Mouse (Mus musculus): ENCODE results near the gene Sec1. TPM values are rescaled to one million over a fixed set of nuclear protein-coding genes. Genes with fewer than 3 reads are reported as not detected.

Sec1 gene
- polyA plus RNA-seq, 1 experiment: 0.18 TPM

GRCm38 (mm10) chr7:45709677-45710355, 15.6 kb upstream of the Sec1 start:
- H3K36me3 ChIP-seq (ENCODE audit: control insufficient read depth, insufficient read depth): no peaks in the 10 kb centered on the region
- H3K4me3 ChIP-seq (ENCODE audit: insufficient read depth, poor library complexity, severe bottlenecking): no peak overlapping the region
- H3K79me2 ChIP-seq (ENCODE audit: control insufficient read depth, insufficient read depth): peaks cover 11% of the 10 kb centered on the region
- H3K79me3 ChIP-seq (ENCODE audit: low read depth): peaks cover 5% of the 10 kb centered on the region
- H3K27me3 ChIP-seq (ENCODE audit: control insufficient read depth, insufficient read depth, insufficient read length): no peaks in the 10 kb centered on the region
- TF ChIP-seq FOSL1 (IDR thresholded peaks at IDR 0.05; ENCODE audit: insufficient read depth, low read length, poor library complexity, severe bottlenecking): no peak
- TF ChIP-seq MAX (IDR thresholded peaks at IDR 0.05): no peak
- TF ChIP-seq MYOD1 (IDR thresholded peaks at IDR 0.05; ENCODE audit: control insufficient read depth, insufficient read length, low read depth): no peak
- TF ChIP-seq MYOG (IDR thresholded peaks at IDR 0.05; ENCODE audit: control insufficient read depth, extremely low read depth, insufficient read length): no peak
- no peak for TF ChIP-seq CTCF (IDR thresholded peaks at IDR 0.05; ENCODE audit: control insufficient read depth, insufficient read depth, insufficient read length)
- TF ChIP-seq CEBPB (IDR thresholded peaks at IDR 0.05; ENCODE audit: low read depth): no peak
- H3ac ChIP-seq (ENCODE audit: control insufficient read depth, insufficient read length, low read depth): no peak overlapping the region

GRCm38 (mm10) chr7:45709036-45709435, 14.8 kb upstream of the Sec1 start:
- no peak overlapping the region for H3ac ChIP-seq (ENCODE audit: control insufficient read depth, insufficient read length, low read depth)
- TF ChIP-seq CEBPB (IDR thresholded peaks at IDR 0.05; ENCODE audit: low read depth) (no peak), CTCF (IDR thresholded peaks at IDR 0.05; ENCODE audit: control insufficient read depth, insufficient read depth, insufficient read length) (no peak), MAX (IDR thresholded peaks at IDR 0.05) (no peak), MYOD1 (IDR thresholded peaks at IDR 0.05; ENCODE audit: control insufficient read depth, insufficient read length, low read depth) (no peak), FOSL1 (IDR thresholded peaks at IDR 0.05; ENCODE audit: insufficient read depth, low read length, poor library complexity, severe bottlenecking) (no peak), USF1 (IDR thresholded peaks at IDR 0.05; ENCODE audit: low read depth) (no peak), MYOG (IDR thresholded peaks at IDR 0.05; ENCODE audit: control insufficient read depth, extremely low read depth, insufficient read length) (no peak)
- H3K4me3 ChIP-seq (ENCODE audit: insufficient read depth, poor library complexity, severe bottlenecking): no peak overlapping the region
- H3K79me3 ChIP-seq (ENCODE audit: low read depth): no peaks in the 10 kb centered on the region
- H3K79me2 ChIP-seq (ENCODE audit: control insufficient read depth, insufficient read depth): peaks cover 3% of the 10 kb centered on the region
- no peaks in the 10 kb centered on the region for H3K36me3 ChIP-seq (ENCODE audit: control insufficient read depth, insufficient read depth)
- H3K27me3 ChIP-seq (ENCODE audit: control insufficient read depth, insufficient read depth, insufficient read length): no peaks in the 10 kb centered on the region

GRCm38 (mm10) chr7:45708221-45708761, 14.1 kb upstream of the Sec1 start:
- Histone ChIP-seq H3K36me3 (ENCODE audit: control insufficient read depth, insufficient read depth) (no peaks in the 10 kb centered on the region), H3K79me3 (ENCODE audit: low read depth) (no peaks in the 10 kb centered on the region), H3K27me3 (ENCODE audit: control insufficient read depth, insufficient read depth, insufficient read length) (no peaks in the 10 kb centered on the region), H3K4me3 (ENCODE audit: insufficient read depth, poor library complexity, severe bottlenecking) (no peak overlapping the region), H3ac (ENCODE audit: control insufficient read depth, insufficient read length, low read depth) (no peak overlapping the region), H3K79me2 (ENCODE audit: control insufficient read depth, insufficient read depth) (no peaks in the 10 kb centered on the region)
- no peak for TF ChIP-seq CEBPB (IDR thresholded peaks at IDR 0.05; ENCODE audit: low read depth)
- no peak for TF ChIP-seq USF1 (IDR thresholded peaks at IDR 0.05; ENCODE audit: low read depth)

- H3K79me3 ChIP-seq (ENCODE audit: low read depth): no peaks in the 10 kb centered on the region
- H3K79me2 ChIP-seq (ENCODE audit: control insufficient read depth, insufficient read depth): no peaks in the 10 kb centered on the region
- no peaks in the 10 kb centered on the region for H3K36me3 ChIP-seq (ENCODE audit: control insufficient read depth, insufficient read depth)
- no peak overlapping the region for H3K4me3 ChIP-seq (ENCODE audit: insufficient read depth, poor library complexity, severe bottlenecking)
- peak overlapping the region; percentile 31 for H3ac ChIP-seq (ENCODE audit: control insufficient read depth, insufficient read length, low read depth)
- no peaks in the 10 kb centered on the region for H3K27me3 ChIP-seq (ENCODE audit: control insufficient read depth, insufficient read depth, insufficient read length)
- TF ChIP-seq FOSL1 (IDR thresholded peaks at IDR 0.05; ENCODE audit: insufficient read depth, low read length, poor library complexity, severe bottlenecking) (no peak), USF1 (IDR thresholded peaks at IDR 0.05; ENCODE audit: low read depth) (peak; percentile 87), MAX (IDR thresholded peaks at IDR 0.05) (peak; percentile 72), MYOG (IDR thresholded peaks at IDR 0.05; ENCODE audit: control insufficient read depth, extremely low read depth, insufficient read length) (no peak), CTCF (IDR thresholded peaks at IDR 0.05; ENCODE audit: control insufficient read depth, insufficient read depth, insufficient read length) (no peak), CEBPB (IDR thresholded peaks at IDR 0.05; ENCODE audit: low read depth) (no peak)
Observed at GRCm38 (mm10) chr7:45707375-45707967, 13.3 kb upstream of the Sec1 start.

- no peak for TF ChIP-seq USF1 (IDR thresholded peaks at IDR 0.05; ENCODE audit: low read depth)
- no peak for TF ChIP-seq FOSL1 (IDR thresholded peaks at IDR 0.05; ENCODE audit: insufficient read depth, low read length, poor library complexity, severe bottlenecking)
- Histone ChIP-seq H3K27me3 (ENCODE audit: control insufficient read depth, insufficient read depth, insufficient read length) (no peaks in the 10 kb centered on the region), H3K79me3 (ENCODE audit: low read depth) (no peaks in the 10 kb centered on the region), H3K4me3 (ENCODE audit: insufficient read depth, poor library complexity, severe bottlenecking) (peak overlapping the region; percentile 37), H3ac (ENCODE audit: control insufficient read depth, insufficient read length, low read depth) (peak overlapping the region; percentile 68), H3K36me3 (ENCODE audit: control insufficient read depth, insufficient read depth) (no peaks in the 10 kb centered on the region), H3K79me2 (ENCODE audit: control insufficient read depth, insufficient read depth) (no peaks in the 10 kb centered on the region)
Observed at GRCm38 (mm10) chr7:45706721-45707241, 12.6 kb upstream of the Sec1 start.

- TF ChIP-seq FOSL1 (IDR thresholded peaks at IDR 0.05; ENCODE audit: insufficient read depth, low read length, poor library complexity, severe bottlenecking) (no peak), MAX (IDR thresholded peaks at IDR 0.05) (no peak)
- Histone ChIP-seq H3K79me2 (ENCODE audit: control insufficient read depth, insufficient read depth) (no peaks in the 10 kb centered on the region), H3K79me3 (ENCODE audit: low read depth) (no peaks in the 10 kb centered on the region), H3K27me3 (ENCODE audit: control insufficient read depth, insufficient read depth, insufficient read length) (no peaks in the 10 kb centered on the region), H3K4me3 (ENCODE audit: insufficient read depth, poor library complexity, severe bottlenecking) (peak overlapping the region; percentile 37), H3ac (ENCODE audit: control insufficient read depth, insufficient read length, low read depth) (no peak overlapping the region), H3K36me3 (ENCODE audit: control insufficient read depth, insufficient read depth) (no peaks in the 10 kb centered on the region)
Observed at GRCm38 (mm10) chr7:45705873-45706281, 11.7 kb upstream of the Sec1 start.

Measured in C2C12 (cell line).